Mouse (Mus musculus): ENCODE data around the gene Kcnd3. TPM values are rescaled to one million over a fixed set of nuclear protein-coding genes. Genes with fewer than 3 reads are reported as not detected.

Kcnd3 gene
- polyA plus RNA-seq, 1 experiment from 2014 or later: 0.93 TPM

DNA sequence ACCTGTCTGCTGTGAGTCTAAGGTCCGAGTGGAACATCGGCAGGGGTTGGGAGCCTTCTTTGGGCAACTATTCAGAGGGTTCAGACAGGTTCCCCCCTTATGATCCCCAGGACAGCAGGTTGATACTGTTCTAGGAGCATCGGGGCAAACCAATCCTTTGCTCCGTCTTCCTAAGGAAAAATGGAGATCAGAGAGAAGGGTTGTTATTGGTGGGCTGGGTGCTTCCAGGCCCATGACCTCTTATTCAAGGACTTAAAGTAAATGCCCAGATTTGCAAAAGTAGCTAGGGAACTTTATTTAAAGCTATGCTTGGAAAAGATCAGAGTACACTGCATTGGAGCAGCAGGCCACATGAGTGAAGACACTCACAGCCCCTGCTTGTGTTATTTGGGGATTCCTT, 69.5 kb downstream of the Kcnd3 start:
- Histone ChIP-seq H3K27me3 (replicated peaks) (0 out of 2 replicates have a peak, but pooled peaks cover 13% of the 10 kb centered on the region), H3K27ac (ENCODE audit: poor library complexity, severe bottlenecking) (peak overlapping the region; percentile 70), H3K36me3 (no peaks in the 10 kb centered on the region), H3K4me2 (peak overlapping the region; percentile 50), H3K4me3 (no peak overlapping the region), H3K4me1 (replicated peaks) (peaks cover 19% of the 10 kb centered on the region), H3K9me3 (replicated peaks) (no peaks in the 10 kb centered on the region), H3K9ac (no peak overlapping the region)
- WGBS: 53% methylated on average over 4 of the region's 4 CpGs
- ATAC-seq (ENCODE audit: insufficient number of reproducible peaks, low FRiP score): no peak

DNA sequence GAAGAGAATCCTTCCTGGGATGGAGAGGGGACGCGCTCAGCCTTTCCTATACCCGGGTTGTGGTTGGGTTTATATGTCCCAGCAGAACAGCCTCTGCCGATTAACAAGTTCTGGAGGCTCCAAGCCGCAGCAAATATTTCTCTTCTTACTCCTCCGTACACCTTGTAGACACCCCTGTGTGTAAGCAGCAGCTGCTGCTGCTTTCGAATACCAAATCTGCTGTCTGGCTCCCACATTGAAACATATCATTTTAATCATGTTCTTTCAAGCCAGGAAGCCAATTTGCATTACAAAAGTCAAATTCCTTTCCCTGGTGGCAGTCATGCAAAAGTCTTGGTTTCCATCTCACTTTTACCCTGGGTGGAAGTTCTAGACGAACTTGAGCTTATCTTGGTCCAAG, 76.7 kb downstream of the Kcnd3 start:
- no peak overlapping the region for H3K4me2 ChIP-seq
- H3K27me3 ChIP-seq (replicated peaks): no peaks in the 10 kb centered on the region
- no peaks in the 10 kb centered on the region for H3K36me3 ChIP-seq
- no peaks in the 10 kb centered on the region for H3K9me3 ChIP-seq (replicated peaks)
- no peak for ATAC-seq (ENCODE audit: insufficient number of reproducible peaks, low FRiP score)
- WGBS: 68% methylated on average over 8 of the region's 8 CpGs
- no peak overlapping the region for H3K4me3 ChIP-seq
- H3K27ac ChIP-seq (ENCODE audit: poor library complexity, severe bottlenecking): no peak overlapping the region
- peaks cover 24% of the 10 kb centered on the region; the same call in 1 of the 2 replicates for H3K4me1 ChIP-seq (replicated peaks)
- no peak overlapping the region for H3K9ac ChIP-seq

DNA sequence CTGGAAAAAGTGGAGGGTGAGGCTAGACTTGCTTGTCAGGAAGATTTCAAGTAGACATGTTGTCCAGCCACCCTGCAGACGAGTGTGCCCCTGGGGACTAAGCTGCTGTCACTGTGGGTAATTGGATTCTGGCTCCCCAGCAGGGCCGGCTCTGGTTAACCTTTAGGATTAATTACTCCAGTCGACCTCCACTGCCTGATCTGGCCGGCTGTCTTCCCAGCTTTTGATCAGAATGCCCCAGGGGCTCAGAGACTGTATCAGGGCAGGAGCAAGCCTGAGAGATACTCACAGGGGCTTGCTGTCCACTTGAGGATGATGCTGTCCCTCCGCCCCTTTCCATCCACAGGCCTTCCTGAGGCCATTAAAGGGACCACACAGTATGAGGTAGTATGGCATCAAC, 77.6 kb downstream of the Kcnd3 start:
- H3K4me3 ChIP-seq: no peak overlapping the region
- ATAC-seq (ENCODE audit: insufficient number of reproducible peaks, low FRiP score): no peak

DNA sequence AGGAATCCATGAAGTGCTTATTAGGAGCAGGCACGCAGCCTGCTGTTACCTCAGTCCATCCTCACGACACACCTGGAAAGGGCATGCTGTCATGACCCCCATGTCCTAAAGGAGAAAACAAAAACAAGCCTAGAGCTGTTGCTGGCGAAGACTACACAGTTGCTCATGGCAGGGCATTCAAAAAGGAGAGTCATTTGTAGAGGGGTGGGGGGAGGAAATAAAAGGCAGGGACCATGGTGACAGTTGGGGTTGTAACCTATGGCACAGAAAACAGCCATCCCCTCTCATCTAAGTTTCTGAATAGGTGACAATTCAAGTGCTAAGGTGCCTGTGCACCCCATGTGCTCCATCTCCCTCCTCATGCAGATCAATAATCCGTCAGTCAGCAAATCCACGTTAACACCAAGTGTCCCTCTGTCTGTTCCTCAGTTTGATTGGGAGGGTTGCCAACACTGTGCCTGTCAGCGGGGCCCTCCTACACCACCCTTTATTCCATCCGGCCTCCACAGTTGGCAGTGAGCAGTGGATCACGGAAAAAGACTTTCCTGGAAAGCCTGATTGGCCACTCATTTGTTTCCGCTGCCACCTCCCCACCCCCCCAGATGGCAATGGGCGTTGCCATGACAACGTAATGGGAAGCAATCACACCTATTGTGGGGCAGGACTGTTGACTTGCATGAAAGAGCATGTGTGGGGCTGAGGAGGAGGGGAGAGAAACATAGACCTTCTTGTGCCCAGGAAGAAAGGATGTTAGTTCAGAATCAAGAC, 78.4 kb downstream of the Kcnd3 start:
- no peak overlapping the region for H3K4me3 ChIP-seq
- H3K4me1 ChIP-seq (replicated peaks): peaks cover 24% of the 10 kb centered on the region; the same call in 1 of the 2 replicates
- no peak overlapping the region for H3K4me2 ChIP-seq
- no peaks in the 10 kb centered on the region for H3K9me3 ChIP-seq (replicated peaks)
- no peaks in the 10 kb centered on the region for H3K27me3 ChIP-seq (replicated peaks)
- no peak overlapping the region for H3K27ac ChIP-seq (ENCODE audit: poor library complexity, severe bottlenecking)
- 38% methylated on average over 11 of the region's 11 CpGs for WGBS
- no peaks in the 10 kb centered on the region for H3K36me3 ChIP-seq
- H3K9ac ChIP-seq: no peak overlapping the region
- 0 out of 2 replicates have a peak, but pooled peaks have one; percentile 45 for ATAC-seq (ENCODE audit: insufficient number of reproducible peaks, low FRiP score)

More for the DNA sequence above, 77.6 kb downstream of the Kcnd3 start:
- Histone ChIP-seq H3K9ac (no peak overlapping the region), H3K9me3 (replicated peaks) (no peaks in the 10 kb centered on the region), H3K4me1 (replicated peaks) (peaks cover 24% of the 10 kb centered on the region; the same call in 1 of the 2 replicates), H3K27me3 (replicated peaks) (no peaks in the 10 kb centered on the region), H3K4me2 (no peak overlapping the region), H3K27ac (ENCODE audit: poor library complexity, severe bottlenecking) (no peak overlapping the region), H3K36me3 (no peaks in the 10 kb centered on the region)
- whole genome bisulfite sequencing: 17% methylated on average over 5 of the region's 5 CpGs

DNA sequence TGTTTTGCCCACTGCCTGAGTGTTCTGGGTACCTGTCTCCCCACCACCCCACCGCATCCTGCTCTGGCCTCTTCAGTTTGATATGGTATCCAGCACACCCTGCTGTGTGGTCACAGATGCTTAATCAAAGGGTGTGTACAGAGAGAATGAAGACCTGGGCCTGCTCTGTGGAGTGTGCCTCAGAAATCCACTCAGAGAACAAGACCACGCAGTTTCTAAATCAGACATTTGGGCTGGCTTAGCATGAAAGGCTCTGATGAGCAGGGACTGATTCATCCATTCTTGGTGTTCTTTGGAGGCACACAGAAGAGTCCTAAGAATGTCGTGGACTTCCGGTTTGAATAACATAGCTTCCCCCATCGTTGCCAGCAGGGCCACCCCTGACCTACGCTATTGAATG, 86.3 kb downstream of the Kcnd3 start:
- Histone ChIP-seq H3K4me1 (replicated peaks) (peaks cover 26% of the 10 kb centered on the region), H3K4me2 (peak overlapping the region; percentile 56), H3K36me3 (no peaks in the 10 kb centered on the region), H3K27ac (ENCODE audit: poor library complexity, severe bottlenecking) (peak overlapping the region; percentile 68), H3K4me3 (no peak overlapping the region), H3K9ac (peak overlapping the region; percentile 28; the same call in 1 of the 2 replicates), H3K27me3 (replicated peaks) (0 out of 2 replicates have a peak, but pooled peaks cover 6% of the 10 kb centered on the region), H3K9me3 (replicated peaks) (no peaks in the 10 kb centered on the region)
- no peak for ATAC-seq (ENCODE audit: insufficient number of reproducible peaks, low FRiP score)
- 48% methylated on average over 6 of the region's 6 CpGs for WGBS

DNA sequence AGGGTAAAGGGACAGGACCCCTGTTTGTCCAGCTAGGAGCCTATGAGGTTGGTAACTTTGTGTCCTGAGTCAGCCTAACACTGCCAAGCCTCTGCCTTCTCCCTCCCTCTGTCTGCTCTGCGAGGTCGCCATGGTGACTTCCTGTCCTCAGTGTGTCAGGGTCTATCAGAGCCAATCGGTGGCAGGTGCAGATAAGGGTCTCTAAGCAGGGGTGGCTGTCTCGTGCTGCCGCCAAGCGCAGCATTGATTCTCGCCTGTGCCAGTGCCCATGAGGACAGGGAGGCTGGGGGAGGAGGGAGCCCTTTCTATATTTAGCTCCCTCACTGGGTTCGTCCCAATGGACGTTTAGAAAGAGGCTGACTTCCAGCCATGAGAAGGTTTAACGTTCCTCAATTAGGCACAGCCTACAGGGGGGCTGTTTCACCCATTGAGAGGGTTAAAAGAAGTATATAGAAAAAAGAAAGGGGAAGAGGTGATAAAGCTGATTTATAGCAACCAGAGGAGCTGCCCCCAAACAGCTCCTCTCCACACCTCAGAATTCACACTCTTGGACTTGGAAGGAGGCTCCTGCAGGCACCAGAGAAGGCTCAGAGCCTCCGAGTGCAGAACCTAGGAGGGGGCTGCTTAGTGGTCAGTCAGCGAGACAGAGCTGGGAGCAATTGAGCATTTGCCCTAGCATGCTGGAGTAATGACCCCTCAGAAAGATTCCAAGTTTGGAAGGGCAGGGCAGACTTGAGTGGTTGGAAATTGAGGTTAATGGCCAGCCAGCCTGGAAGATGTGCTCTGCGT, 86.9 kb downstream of the Kcnd3 start:
- Histone ChIP-seq H3K9me3 (replicated peaks) (no peaks in the 10 kb centered on the region), H3K4me2 (peak overlapping the region; percentile 56), H3K9ac (peak overlapping the region; percentile 28; the same call in 1 of the 2 replicates), H3K4me1 (replicated peaks) (peaks cover 26% of the 10 kb centered on the region), H3K27me3 (replicated peaks) (0 out of 2 replicates have a peak, but pooled peaks cover 6% of the 10 kb centered on the region), H3K27ac (ENCODE audit: poor library complexity, severe bottlenecking) (peak overlapping the region; percentile 68), H3K36me3 (no peaks in the 10 kb centered on the region), H3K4me3 (0 out of 2 replicates have a peak overlapping the region, but pooled peaks have one; percentile 8)
- ATAC-seq (ENCODE audit: insufficient number of reproducible peaks, low FRiP score): peak; percentile 48; the same call in 1 of the 2 replicates
- WGBS: 7% methylated on average over 13 of the region's 13 CpGs

DNA sequence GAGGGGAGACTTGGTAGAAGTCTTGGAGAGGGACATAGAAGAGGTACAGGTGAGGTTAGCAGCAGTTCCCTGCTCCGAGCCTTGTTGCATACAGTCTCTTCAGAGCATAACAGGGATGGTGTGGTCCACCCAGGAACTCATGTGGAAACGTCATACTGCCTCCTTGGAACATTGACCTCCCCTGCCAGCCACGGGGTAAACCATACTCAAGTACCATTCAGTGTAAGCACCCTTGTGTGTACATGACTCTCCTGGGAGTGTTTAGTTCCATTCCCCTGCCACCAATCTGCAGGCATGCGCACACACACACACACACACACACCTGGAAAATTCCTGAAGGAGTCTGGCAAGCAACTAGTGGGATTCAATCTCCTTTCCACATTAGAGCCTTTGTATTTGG, 90.6 kb downstream of the Kcnd3 start:
- Histone ChIP-seq H3K9me3 (replicated peaks) (no peaks in the 10 kb centered on the region), H3K4me1 (replicated peaks) (peaks cover 27% of the 10 kb centered on the region), H3K36me3 (no peaks in the 10 kb centered on the region), H3K4me3 (no peak overlapping the region), H3K27ac (ENCODE audit: poor library complexity, severe bottlenecking) (no peak overlapping the region), H3K4me2 (no peak overlapping the region), H3K27me3 (replicated peaks) (0 out of 2 replicates have a peak, but pooled peaks cover 6% of the 10 kb centered on the region), H3K9ac (no peak overlapping the region)
- 78% methylated on average over 4 of the region's 4 CpGs for WGBS
- no peak for ATAC-seq (ENCODE audit: insufficient number of reproducible peaks, low FRiP score)

DNA sequence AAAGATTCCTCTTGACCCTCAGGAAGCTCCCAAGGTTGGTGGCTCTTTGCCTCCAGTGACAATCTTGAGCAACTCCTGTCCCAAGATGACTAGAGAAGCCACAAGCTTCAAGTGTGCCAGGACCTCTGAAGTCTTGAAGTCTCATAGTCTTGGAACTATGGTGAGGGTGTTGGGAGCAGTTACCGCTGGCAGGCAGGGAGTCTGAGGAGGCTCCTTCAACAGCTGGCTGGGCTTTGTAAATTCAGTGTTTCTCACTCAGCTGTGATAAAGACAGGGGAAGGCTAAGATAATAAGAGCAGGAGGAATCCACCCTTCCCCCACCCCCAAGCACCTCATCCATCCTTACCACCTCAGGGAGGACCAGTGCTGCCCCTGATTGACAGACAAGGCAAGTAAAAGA, 92.0 kb downstream of the Kcnd3 start:
- H3K9me3 ChIP-seq (replicated peaks): no peaks in the 10 kb centered on the region
- H3K4me1 ChIP-seq (replicated peaks): peaks cover 25% of the 10 kb centered on the region
- no peak for ATAC-seq (ENCODE audit: insufficient number of reproducible peaks, low FRiP score)
- no peaks in the 10 kb centered on the region for H3K36me3 ChIP-seq
- H3K27ac ChIP-seq (ENCODE audit: poor library complexity, severe bottlenecking): no peak overlapping the region
- no peak overlapping the region for H3K4me3 ChIP-seq
- no peak overlapping the region for H3K9ac ChIP-seq
- WGBS: 46% methylated on average over 1 of the region's 1 CpGs
- no peak overlapping the region for H3K4me2 ChIP-seq
- H3K27me3 ChIP-seq (replicated peaks): 0 out of 2 replicates have a peak, but pooled peaks cover 6% of the 10 kb centered on the region

DNA sequence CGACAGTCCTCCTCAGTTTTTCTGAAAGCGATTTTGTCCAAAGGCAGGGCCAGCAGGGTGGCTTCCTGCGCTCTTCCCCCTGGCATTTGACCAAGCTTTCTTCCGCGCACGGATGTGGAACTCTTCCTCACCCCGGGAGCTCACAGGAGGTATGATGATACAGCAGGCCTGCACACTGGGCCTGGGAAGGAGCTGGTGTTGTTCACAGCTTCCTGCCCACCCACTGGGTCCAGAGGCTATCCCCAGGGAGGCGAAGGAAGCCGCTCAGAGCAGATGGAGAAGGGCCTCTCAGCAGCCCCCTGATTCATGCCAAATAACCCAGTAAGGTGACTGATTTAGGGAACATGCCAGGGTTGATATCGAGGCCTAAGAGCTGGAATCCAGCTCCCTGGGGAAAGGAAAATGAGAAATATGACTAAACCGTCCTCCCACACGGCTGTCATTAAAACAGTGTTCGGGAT, 94.5 kb downstream of the Kcnd3 start:
- 47% methylated on average over 13 of the region's 13 CpGs for WGBS
- Histone ChIP-seq H3K4me1 (replicated peaks) (peaks cover 18% of the 10 kb centered on the region), H3K27ac (ENCODE audit: poor library complexity, severe bottlenecking) (no peak overlapping the region), H3K4me2 (no peak overlapping the region), H3K27me3 (replicated peaks) (no peaks in the 10 kb centered on the region), H3K4me3 (no peak overlapping the region), H3K36me3 (no peaks in the 10 kb centered on the region), H3K9ac (no peak overlapping the region), H3K9me3 (replicated peaks) (no peaks in the 10 kb centered on the region)
- 0 out of 2 replicates have a peak, but pooled peaks have one; percentile 34 for ATAC-seq (ENCODE audit: insufficient number of reproducible peaks, low FRiP score)

DNA sequence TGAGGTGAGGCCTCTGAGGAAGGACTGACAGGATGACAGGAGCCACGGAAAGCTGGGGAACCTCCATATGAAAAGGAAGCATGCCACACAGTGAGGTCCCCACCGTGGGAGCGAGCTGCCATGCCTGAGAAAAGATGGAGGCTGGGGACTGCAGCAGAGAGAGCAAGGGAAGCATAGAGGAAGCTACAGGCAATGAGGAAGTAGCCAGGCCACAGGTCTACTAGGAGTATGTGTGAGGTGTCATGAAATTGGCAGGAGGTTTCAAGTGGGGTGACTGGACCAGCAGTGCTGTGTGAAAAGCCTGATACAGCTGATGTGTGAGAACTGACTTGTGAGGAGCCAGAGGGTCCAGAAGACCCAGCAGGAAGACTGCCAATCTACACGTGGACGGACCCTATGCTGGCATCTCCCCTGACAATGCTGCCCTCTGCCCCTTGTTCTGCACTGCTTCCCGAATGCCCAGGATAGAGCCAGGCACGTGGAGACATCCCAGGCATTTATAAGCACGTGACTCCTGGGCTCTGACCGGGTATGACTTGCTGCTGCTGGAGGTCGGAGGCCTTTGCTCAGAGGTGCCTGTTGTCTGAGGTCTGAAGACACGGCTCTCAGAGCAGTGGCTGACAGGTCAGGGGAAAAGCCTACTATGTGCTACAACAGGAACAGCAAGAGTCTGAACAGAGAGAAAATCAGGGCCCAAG, 96.1 kb downstream of the Kcnd3 start:
- ATAC-seq (ENCODE audit: insufficient number of reproducible peaks, low FRiP score): no peak
- Histone ChIP-seq H3K4me3 (no peak overlapping the region), H3K27me3 (replicated peaks) (no peaks in the 10 kb centered on the region), H3K4me1 (replicated peaks) (peaks cover 17% of the 10 kb centered on the region), H3K4me2 (no peak overlapping the region), H3K36me3 (no peaks in the 10 kb centered on the region), H3K9me3 (replicated peaks) (no peaks in the 10 kb centered on the region), H3K9ac (no peak overlapping the region), H3K27ac (ENCODE audit: poor library complexity, severe bottlenecking) (no peak overlapping the region)
- WGBS: 65% methylated on average over 11 of the region's 11 CpGs

Measured in heart, embryonic 12.5 days (tissue).